Mouse (Mus musculus) erythroblast, embryonic 14.5 days (primary cell): ENCODE data around the gene Foxp1.

Experiments used
- GATA1 ChIP-seq: IDR thresholded peaks from 2 replicates; pipeline ENCODE4 v1.6.1; 2012; ENCODE audit warnings: low read length, inconsistent platforms, mixed read lengths
- TAL1 ChIP-seq: IDR thresholded peaks from 3 replicates; pipeline ENCODE4 v1.6.1; 2012; ENCODE audit warnings: low read length, inconsistent platforms, mixed read lengths

- TF ChIP-seq GATA1 (no peak), TAL1 (no peak)
These were observed 177.6 kb downstream of the Foxp1 start for GRCm38 (mm10) chr6:99344966-99345365.
